Mouse (Mus musculus) stomach, postnatal 0 days (tissue): ENCODE data around the gene Tmem129.

ENCODE experiments used
- CTCF ChIP-seq: IDR thresholded peaks from 2 replicates; pipeline ENCODE4 v1.5.1; 2016; ENCODE audit warnings: antibody characterized with exemption, low read depth, mild to moderate bottlenecking, moderate library complexity
- EP300 ChIP-seq: optimal IDR thresholded peaks from 2 replicates; pipeline ENCODE3; 2016; ENCODE audit warnings: antibody characterized with exemption

DNA sequence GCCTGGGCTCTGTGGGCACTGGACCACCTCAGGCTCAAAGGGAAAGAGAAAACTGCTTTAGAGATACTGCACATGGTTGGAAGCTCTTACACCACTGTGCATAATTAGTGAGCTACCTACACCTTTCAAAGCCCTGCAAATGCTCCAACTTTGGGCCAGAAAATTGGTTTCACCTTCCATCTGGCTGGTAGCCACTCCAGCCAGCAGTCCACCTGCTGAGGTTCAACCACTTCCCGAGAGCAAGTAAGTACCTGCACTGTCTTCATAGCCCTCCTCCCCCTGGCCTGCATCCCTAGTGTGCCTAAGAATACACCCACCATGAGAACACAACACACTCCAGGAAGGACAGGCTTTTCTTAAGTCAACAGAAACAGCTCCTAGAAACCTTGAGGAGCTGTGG is 46.4 kb downstream of the Tmem129 start:
- TF ChIP-seq CTCF, result no peak
- TF ChIP-seq EP300, result no peak
